Mouse (Mus musculus): ENCODE results near the gene Olfr453.

The Olfr453 gene

DNA sequence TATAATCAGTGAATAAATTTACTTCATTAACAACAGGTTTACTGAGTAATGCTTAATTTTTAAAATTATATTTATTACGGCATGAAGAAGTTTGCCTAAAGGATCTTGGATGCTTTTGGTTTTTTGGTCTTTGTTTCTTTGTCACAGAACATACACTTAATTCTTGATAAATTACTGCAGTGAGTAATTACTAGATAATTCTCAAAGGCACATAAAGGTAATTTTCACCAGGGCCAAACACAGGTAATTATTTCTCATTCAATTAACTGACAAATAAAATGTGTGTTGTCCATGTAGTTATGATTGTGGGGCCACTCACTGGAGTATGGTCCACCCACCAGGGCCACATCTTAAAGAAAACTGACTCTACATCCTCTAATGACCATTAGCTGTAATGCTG is at the start of gene Olfr453:
Gene Olfr453, plus strand, starts transcription at position 301 of the 400 bp plus-strand sequence.
- no peak for DNase-seq

DNA sequence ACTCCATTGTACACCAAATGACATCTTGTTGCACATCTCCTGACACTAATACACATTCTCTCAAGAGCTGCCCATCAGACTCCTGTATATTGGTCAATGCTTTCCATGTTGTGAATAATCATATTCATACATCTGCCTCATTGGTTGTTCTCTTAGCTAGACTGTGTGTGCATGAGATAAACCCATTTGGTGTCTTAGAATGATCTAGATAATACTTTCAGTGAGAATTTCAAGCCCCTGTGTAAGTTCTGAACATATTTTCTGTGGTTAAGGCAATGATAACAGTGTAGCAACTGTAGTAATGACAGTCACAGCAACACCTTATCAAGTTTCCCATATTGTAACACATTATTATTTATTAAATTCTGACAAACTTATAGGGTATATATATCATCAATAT is 49.4 kb upstream of the Olfr453 start:
- no peak for DNase-seq

DNA sequence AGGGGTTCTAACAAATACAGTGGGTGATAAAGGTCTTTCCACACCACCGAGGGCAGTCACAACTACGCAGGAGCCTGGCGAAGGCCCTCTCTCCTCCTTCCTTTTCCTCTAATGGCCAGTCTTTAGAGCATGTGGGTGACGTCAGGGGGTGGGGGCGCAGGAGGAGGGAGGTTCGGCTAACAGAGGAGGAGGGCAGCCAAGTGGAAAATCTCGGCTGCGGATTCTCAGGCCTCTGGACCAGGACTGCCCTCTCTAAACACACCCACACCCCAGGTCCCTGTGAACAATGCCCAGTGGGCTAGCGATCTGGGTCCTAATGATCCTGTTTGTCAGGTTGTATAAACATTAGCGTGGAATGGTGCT is 47.0 kb upstream of the Olfr453 start:
- DNase-seq = peak; percentile 93 to 95

DNA sequence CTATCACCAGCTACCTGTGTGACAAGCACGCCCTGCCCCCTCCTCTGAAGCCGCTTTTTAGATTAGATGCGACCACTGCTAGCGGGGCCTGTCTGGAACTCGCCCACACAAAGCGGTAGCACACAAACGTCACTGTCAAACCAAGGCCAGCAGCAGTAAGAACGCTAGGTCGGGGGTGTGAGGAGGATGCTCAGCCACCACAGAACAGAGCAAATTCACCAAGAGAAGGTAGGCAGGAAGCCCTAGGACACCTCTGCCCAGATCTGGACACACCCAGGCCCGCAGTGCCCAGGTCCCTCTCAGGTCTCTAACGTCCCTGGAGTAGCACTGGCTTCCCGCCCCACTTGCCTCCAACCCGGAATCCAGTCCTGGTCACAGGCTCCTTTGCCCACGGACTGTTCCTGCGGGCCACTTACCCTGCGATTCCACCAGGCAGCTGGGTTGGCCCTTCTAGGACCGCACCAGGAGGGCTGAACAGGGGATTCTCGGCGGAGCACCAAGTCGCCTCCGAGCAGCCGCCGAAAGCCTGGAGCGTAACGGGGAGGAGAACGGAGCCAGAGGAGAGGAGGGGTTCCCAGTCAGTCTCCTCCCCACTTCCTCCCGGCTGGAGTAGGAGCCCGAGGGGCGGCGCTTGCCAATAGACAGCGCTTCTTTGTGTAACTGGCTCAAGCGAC is 46.5 kb upstream of the Olfr453 start:
- peak; percentile 87 to 90 for DNase-seq

DNA sequence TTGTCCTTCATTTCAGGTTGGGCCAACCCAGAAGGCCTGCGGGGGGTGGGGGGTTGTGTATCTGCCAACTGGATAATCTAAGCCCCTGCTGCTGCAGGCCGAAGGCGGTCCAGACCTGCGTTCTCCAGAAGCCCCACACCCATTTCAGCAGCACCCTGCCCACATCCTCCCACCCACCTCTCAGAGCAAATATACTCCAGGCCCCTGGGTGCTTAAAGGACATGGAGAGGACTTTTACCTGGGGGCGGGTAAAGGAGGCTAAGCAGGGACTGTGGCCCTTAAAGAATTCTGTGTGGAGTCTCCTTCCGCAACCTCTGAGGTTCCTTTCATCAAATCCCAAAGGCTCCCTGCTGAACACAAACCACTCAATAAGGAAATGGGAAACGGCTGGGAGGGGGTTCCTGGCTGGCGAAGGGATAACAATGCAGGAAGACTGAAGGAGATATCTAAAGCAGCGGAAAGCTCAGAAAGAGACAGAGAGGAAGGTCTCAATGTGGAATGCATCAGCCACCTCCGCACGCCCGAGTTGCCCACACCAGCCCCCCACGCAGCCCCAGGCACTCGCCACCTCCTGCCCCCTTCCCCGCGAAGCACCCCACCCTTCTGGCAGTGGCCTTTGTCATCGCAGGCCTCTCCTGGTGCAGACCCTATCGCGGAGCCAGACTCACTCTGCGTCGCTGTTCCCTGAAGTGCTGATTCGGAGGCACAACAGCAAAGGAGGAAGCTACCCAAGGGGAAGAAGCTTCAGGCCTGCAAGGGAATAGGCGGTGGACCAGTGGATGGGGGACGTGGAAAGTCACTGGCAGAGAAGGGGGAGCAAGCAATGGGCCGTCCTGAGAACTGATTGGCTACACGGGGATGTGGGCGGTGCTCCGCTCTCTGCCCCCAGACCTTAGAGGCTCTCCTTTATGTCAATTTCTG is 29.6 kb upstream of the Olfr453 start, which contains the start of gene Tcaf1:
Gene Tcaf1, minus strand, starts transcription at position 798 of the 921 bp plus-strand sequence.
- peak; percentile 91 to 94 for DNase-seq

DNA sequence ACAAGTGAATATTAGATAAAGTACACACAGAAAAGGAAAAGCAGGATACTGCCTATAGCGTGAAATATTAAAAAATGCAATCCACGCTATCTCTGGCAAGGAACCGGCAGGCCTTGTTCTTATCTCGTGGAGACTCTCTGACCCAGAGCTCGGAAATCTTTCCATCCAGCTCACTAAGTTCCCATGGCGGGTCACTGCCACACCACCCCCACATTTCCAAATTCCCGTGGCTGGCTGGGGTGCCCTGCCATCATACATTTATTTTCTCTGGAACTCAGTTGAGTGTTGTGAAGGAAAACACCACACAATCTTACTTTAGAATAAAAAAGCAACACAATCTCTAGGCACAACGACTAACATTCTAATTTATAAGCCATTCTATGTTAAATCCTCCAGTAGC is 24.5 kb upstream of the Olfr453 start:
- DNase-seq = no peak

DNA sequence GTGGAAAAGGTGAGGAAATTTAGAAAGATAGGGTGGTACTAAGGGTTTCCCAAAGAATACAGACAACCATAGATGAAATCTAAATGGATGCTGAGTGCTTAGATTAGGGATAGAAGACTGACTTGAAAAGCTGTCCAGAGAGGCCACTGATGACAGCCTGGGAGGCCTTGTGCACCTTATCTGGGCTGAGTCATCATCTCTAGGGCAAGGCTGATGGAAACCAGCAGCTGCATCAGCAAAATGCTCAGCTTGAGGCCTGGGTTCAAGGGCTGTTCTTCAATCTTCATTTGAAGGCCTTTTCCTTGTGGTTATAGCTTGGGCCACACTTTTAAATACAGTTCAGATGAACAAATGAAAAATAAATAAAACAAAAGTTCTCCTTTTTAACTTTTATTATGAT is 21.2 kb upstream of the Olfr453 start:
- no peak for DNase-seq

DNA sequence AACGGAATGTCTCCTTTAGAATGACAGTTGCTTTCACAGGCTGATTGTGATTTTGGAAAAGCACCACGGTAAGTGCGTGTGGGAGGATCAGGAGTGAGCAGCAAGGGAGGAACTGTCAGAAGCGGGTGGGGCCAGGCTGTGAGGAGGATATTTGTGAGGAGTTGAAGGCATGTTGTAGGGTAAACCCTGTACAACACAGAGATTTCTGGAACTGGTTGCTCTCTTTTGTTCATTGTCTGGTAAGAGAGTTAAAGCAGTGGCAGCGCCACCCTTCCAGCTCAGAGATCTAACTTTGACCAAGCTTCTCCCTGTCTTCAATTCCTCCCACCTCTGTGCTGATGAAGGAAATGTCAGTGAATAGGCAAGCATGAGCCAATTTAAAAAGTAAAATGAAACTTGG is 3.1 kb downstream of the Olfr453 start:
- no peak for DNase-seq

DNA sequence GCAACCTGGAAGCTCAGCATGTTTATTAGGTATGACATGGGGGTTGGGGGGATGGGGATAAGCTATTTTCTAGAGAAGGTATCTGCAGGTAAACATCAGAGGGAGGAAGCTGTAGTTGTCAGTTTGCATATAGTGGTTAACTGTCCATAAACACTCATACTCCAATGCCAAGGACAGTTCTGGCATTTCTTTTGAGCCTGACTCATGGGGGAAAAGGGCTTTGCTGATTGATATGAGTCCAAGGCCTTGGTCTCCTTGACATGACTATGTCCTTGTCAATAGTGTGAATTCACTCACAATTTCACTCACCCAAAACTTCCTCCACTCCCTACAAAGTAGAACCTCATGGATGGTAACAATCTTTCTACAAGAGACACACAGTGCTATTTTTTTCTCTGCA is 8.7 kb downstream of the Olfr453 start:
- no peak for DNase-seq

DNA sequence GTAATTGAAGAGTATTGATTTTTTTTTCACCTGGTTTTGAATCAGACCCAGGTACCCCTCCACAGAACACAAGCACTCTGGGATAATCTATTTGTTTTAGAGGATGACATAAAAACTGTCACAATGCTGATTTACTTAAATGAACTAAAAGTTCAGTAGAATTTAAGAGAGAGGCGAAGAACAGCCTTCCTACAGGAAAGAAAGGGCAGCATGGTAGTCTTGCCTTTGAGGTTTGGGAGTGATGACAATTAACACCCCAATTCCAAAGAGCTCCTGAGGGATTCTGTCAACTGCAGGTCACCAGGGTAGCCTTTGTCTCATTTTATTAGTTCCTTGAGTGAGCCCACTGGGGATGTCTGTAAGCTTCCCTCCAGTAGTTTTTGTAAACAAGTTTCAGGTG is 16.9 kb downstream of the Olfr453 start, which contains the start of gene Olfr38:
Gene Olfr38, plus strand, starts transcription at position 301 of the 400 bp plus-strand sequence.
- no peak for DNase-seq

DNA sequence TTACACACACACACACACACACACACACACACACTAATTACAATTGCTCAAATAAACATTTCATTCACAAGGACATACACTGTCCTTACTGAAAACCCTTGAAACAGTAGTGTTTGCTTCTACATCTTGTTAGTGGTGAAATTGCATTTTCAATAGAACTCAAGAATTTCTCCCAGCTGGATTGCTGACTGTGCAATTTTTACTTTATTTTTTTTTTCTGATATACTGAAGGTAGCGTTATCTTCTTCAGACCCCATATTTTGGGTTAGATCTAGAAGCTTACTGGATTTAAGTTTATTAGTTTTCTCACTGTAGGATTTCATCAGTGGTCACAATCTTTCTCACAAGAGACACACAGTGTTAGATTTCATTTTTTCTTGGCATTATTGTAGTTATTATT is 37.9 kb downstream of the Olfr453 start:
- no peak for DNase-seq

DNA sequence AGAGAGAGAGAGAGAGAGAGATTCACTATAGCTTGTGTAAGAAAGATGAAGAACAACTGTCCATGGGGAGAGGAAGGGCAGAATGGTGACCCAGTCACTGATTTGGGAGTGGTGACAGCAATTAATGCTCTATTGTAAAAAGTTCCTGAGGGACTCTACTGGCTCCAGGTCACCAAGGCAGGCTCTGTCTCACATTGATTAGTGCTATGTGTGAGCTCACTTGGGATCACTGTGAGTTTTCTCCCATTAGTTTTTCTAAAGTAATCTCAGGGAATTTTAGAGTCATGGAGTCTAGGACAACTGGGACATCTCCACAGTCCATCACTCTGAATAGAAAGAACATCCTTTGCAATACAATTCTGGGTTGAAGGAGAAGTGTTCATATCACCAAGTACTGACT is 45.6 kb downstream of the Olfr453 start, which contains the start of gene Olfr452:
Gene Olfr452, plus strand, starts transcription at position 301 of the 400 bp plus-strand sequence.
- DNase-seq = no peak

DNA sequence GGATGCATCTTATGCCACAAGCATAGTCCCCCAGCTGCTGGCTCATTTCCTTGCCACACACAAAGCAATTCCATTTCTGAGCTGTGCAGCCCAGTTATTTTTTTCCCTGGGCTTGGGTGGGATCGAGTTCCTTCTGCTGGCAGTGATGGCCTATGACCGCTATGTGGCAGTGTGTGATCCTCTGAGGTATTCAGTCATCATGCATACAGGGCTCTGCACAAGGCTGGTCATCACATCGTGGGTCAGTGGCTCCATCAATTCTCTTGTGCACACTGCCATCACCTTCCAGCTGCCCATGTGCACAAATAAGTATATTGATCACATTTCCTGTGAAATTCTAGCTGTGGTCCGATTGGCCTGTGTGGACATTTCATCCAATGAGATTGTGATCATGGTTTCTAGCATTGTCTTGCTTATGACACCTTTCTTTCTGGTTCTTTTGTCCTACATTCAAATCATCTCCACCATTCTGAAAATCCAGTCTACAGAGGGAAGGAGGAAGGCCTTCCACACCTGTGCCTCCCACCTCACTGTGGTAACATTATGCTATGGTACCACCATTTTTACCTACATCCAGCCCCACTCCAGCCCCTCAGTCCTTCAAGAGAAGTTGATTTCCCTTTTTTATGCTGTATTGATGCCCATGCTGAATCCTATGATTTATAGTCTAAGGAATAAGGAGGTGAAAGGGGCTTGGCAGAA is 51.2 kb downstream of the Olfr453 start:
- peak in 1 of 2 experiments; percentile 2 for DNase-seq

DNA sequence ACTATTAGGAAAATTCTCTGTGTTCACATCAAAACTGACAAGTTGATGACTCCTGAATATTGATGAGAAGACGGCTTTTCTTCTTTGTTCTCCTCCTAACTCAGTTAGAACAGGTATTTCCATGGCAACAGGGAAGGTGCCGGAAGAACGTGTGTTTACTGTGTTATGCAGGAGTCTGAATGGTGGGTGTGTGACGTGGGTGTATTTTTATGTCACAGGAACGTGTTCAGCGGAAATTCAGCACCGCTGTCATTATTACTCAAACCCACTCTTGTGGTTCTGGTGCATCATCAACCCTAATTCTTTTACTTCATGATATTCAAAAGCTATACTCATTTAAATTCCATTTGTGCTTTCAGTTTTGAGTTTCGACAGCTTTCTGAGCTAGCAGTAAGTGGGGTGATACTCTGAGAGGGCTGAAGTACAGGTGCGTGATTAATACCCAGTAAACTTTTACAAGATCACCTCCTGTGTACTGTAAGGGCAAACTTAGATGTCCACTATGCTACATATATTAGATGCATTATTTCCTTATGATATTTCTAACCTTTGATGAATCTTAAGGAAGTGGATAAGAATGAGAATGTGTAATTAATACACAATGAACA is 51.9 kb downstream of the Olfr453 start:
- no peak for DNase-seq

DNA sequence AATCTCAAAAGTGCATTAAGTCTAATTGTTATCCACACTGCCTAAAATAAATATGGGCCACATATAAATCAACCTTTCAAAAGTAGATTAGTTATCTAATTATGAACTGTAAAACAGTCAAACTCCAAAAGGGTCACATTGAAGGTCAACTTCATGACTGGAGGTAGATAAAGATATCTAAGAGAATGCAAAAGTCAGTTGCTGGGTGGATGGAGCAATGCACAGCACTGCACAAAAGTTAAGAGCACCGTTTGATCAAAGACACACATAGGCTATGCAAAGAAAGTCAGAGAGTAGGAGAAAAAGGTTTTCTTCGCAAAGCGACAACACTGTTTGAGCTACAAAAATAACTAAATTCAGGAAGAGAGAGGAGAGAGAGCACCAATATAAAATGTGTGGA is 55.8 kb downstream of the Olfr453 start:
- DNase-seq = no peak
